Mouse (Mus musculus) c-Kit-positive CD71-positive TER-119-negative erythroid progenitor cells, embryonic 14.5 days (primary cell): ENCODE data around the gene Enkur.
"Not testable (repeated sequence)": the region's sequence is repeated elsewhere in the genome, so short reads cannot be mapped to it uniquely, and the experiment has no call there.

Experiments
- DNase-seq: peaks from one replicate; pipeline ENCODE4 v3.0.0-alpha.2; 2013; ENCODE audit warnings: low read depth

Enkur gene

DNA sequence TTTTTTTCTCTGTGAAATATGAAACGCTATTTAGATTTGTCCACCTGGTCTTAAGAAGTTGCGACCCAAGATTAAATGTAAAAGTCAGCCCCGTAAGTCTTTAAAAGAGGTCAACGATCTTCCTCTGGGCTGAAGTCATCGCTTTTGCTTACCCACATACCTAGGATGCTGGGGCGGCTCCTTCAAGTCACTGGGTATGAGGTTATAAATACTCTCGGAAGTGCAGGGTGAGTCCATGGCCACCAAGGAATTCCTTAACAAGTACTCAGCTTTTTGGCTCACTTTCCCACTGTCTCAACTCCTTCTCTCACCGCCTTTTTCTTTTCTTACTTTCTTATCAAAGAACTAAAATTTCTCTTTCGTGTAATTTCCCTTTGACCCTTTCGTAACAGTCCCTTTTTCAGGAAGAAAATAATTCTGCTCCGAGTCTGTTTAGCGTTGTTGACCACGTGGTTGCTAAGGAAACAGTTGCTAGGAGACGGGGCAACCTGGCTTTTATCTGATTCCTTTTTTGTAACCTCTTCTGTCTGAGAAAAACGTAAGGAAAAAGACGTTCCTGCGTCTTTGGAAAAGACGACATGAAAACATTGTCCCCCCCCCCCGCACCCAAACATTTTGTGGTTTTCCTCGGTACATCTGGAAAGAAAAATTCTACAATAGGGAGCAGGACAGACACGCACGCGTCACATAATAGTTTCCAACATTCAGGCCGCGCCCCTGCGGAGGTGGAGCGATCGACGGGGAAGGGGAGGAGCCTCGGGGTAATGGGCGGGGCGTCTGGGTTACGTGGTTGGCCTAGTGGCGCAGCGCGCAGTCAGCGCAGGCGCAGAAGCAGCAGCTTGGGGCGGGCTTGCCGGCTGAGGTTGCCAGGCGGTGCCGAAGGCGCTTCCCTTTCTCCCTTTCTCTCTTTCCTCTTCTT, at the start of gene Enkur, which contains the start of gene Thnsl1:
Gene Enkur (minus strand): TSS at position 454 of the 919 bp plus-strand sequence.
Gene Thnsl1 (plus strand): TSS at position 813 of the 919 bp plus-strand sequence.
- peak; percentile 94 for DNase-seq

DNA sequence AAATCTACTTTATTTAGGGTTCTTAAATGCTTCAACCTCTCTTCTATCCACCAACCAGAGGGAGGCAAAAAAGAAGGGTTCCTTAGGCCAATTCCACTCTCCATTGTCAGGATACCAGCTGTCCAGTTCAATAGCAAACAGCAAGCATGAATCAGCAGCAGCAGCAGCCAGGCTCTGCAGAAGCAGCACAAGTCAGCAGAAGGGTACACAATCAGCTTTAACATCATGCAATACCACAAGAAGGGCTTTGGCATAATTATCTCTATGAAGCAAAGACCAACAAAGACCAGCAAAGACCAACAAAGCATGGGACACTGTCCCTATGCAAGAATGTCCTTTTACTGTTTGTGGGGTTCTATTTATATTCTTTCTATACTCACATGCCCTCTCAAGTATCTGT, 49.1 kb upstream of the Enkur start:
- DNase-seq: no peak

DNA sequence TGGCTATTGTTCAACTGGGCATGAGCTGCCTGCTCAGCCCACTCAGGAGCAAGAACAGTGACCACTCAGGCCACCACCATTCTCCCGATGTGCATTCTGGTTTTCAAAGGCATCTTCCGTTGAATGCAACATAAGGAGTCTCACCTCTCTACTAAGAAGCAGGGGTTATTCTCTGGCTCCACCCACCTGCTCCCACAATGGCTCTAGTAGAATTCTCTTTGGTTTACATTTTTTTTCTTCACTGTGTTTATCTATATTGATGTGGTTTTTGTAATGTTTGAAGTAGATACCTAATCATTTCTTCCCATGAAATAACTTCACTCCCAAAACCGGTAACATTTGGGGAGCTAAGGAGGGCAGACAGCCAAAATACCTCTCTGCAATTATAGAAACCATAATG, 48.5 kb upstream of the Enkur start:
- no peak for DNase-seq

DNA sequence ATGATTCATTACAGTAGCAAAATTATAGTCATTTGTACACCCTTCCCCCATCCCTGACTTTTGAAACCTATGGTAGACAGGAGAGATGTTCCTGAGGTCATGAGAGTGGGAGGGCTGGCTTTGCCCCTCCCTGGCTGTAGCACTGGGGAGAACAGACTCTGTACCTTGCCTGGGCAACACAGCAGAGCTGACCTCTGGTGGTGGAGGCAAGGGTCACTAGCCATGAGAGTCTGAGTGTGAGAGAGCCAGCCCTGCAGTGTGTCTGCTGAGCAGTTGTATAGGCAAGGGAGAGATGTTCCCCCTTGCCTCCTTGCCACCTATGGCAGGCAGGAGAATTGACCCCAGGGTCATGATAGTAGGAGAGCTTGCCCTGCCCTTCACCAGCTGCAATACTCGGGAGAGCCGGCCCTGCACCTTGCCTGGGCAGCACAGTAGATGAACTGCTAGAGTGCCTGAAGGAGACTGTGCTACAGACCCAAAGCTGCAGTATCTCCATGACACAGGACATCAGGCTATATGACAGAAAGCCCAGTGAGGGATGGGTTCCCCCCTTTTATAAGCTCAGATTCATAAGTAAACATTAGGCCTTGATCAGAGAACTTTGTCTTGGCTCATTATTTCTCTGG, 40.4 kb upstream of the Enkur start:
- DNase-seq: no peak

DNA sequence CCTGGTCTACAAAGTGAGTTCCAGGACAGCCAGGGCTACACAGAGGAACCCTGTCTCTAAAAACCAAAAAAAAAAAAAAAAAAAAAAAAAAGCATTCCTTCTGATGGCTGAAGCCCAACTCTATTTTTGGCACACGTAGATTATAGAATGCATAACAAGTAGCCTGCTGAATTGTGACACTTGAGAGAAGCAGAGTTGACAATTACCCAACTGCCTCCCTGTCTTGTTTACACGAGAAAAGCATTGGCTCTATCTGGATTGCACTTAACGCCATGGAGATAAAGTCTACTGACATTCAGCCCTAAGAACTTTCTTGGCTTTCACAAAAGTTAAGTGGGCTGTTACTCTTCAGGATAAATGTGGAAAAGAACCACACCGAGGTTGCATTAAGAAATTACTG, 39.8 kb upstream of the Enkur start:
- no peak for DNase-seq

DNA sequence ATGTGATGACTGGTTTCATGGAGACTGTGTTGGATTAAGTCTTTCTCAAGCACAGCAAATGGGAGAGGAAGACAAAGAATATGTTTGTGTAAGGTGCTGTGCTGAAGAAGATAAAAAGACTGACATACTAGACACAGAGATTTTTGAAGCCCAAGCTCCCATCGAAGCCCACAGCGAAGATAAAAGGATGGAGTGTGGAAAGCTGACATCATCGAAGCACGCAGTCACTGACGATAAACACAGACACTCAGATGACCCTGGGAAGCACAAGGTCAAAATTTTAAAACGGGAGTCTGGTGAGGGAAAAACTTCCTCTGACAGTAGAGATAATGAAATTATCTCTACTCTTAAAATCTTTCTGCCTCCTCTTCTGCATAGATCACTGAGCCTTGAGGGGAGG, 38.9 kb upstream of the Enkur start:
- DNase-seq: not testable (repeated sequence)

DNA sequence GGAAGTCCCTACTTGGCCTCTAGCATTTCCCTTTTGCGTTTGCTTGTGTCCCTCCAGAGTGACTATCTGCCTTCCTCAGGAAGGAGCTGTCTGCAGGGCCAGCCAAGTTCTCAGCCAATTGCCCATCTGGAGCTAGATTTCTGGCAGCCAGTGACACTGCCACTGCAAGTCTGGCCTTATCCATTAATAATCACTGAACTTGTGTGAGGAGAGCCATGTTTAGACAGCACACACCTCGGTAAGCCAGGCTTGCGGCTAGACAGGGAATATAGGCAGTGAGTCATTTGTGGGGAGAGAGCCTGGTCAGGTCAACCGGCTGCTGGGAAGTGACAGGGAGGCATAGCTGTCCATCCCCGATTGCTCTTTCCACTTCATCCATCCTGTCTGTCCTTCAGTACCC, 31.7 kb upstream of the Enkur start:
- DNase-seq: no peak

DNA sequence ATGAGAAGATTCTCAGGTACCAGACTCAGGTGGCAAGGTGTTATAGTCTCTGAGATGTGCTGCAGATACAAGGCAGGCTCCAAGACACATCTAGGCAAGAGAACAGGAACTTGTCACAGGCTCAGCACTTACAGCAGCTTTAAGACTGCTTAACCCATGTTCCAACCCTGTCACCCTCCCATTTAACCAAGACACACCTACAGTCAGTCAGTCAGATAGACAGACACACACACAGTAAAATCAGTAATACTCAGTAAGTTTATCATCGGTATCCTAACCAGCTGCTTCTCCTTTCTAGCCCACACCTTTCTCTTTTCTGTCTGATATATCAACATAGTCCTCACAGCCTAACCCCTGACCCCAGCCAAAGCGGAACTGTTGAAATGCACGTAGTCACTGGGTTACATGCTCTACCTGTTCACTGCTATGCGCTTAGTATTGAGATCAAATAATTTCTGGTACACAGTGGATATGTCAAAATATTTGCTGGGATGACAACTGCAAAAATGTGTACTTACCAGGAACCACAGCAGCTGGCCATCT, 30.8 kb upstream of the Enkur start:
- no peak for DNase-seq

DNA sequence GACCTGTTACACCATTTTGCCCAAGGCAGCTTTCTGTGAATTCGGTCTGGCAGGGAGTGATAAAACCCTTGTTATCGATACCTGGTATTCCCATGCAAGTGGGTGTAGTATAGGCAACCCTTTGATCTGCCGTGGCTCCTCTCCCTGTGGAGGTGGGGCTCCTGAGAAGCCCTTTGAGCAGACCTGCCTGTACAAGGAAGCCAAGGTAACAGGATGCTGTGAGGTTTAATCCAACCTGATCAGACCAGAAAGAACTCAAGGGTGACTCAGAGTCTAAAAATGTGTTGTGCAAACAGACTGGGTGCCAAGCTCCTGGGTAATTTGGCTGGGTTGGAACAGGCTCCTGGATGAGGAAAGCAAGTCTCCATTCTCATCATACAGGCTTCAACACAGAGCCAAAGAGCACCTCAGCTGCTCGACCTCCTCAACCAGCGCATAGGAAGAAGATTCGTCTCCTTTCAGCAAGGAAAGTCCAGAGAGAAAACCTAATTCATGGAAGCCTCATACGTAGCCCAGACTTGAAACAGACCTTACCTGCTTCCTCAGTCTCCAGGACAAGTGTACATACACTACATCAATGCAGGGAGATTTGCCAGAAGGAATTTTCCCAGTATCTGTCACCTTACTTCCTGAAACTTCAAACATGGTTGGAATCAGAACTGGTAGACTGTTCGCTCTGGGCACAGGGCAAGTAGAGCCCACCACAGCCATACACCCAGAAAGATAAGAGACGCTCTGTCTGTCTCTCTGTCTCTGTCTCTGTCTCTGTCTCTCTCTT, 29.9 kb upstream of the Enkur start:
- DNase-seq: no peak

DNA sequence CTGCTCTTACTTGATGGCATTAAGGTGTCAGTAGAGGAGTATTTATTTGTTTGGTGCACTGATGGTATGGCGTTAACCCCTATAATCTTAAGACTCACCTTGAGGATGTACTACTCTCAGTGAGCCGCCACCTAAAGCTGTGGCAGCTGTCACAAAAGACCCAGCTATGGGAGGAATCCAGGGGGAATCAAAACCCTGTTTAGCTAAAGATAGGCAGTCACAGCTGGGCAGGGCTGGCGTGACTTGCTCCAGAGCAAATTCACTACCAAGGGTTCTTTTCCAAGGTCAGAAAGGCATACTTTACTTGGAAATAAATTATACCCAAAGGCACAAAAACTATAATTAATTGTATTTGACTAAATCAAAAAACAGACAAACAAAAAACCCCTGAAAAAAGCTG, 26.0 kb upstream of the Enkur start:
- DNase-seq: no peak

DNA sequence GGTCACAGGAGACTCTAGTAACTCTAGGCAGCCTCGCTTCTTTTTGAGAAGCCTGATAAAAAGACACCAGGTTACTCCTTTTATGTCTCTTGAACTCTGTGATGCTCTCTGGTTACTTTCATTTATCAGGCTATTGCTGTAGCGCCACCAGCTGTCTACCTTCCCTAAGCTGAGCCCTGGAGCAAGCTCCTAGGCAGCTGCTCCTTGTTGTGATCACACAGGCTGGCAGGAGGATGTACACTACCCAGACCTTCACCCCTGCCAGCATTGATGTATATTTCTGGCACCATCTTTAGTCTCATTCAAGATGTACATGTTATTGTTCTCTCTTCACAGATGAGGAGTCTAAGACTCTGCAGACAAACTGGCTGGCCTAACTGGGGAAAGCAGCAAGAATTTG, 25.1 kb upstream of the Enkur start:
- no peak for DNase-seq

DNA sequence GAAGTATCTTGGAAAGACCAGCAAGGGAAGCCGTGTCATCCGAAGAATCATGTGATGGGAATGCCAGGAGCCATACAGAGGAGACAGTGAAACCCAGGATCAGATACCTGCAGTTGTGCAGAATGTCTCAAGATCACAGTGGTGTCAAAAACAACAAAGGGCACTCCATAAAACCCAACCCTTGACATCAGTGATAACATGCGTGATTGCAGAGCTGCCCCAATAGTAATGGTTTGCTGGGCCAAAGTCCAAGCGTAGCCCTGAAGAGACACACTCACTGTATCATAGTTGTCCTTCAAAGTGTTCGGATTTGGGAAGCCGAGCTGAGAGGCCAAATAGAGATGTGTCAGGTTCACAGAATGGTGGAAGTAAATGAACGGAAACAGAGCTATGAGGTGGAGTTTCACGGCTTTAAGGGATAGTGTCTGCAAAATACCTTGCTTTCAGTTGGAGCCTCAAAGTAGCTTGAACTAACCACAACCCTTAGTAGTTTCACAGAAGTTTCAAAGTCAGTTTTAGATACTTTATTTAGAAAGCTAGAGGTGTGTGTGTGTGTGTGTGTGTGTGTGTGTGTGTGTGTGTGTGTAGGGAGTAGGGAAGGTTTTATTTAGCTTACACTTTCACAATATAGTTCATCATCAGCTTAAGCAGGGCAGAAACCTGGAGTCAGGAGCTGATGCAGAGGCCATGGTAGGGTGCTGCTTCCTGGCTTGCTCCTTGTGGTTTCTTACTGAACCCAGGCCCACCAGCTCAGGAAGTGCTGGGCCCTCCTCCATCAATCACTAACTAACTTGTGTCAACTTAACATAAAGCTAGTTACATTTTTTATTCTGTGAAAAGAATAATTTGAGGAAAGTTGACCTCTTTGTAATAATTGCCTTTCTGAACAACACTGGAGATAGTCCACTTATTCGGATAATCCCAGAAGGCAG, 17.6 kb upstream of the Enkur start:
- DNase-seq: no peak

DNA sequence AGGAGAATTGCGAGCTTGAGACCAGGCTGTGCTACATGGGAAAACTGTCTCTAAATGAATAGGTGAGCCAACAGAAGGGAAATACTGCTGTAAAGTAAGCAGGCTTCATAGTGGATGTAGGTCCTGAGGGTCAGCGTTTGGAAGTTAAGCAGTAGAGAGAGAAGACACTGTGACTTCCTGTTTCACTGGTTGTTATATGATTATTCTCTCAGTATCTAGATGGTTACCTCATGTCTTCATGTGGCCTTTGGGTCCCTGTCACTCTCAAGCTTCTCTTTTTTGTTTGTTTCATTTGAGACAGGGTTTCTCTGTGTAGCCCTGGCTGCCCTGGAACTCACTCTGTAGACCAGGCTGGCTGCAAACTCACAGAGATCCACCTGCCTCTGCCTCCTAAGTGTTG, 10.1 kb upstream of the Enkur start:
- no peak for DNase-seq

DNA sequence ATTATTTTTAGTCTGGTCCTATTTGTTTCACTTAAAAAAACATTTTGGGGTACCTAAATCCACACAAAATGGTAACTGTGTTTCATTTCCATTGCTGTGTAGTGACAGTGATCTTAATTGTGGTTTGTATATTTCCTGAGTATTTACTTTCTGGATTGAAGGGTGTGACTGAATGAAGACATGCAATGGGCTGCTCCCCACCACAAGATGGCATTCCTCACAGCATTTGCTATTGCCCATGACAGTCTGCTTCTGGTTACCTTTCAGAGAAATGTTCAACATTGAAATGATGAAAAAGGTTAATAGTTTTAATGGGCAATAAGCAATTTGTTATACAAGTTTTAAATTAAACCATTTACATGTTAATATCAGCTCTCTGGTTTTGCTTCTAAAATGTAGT, 9.2 kb upstream of the Enkur start:
- DNase-seq: no peak

DNA sequence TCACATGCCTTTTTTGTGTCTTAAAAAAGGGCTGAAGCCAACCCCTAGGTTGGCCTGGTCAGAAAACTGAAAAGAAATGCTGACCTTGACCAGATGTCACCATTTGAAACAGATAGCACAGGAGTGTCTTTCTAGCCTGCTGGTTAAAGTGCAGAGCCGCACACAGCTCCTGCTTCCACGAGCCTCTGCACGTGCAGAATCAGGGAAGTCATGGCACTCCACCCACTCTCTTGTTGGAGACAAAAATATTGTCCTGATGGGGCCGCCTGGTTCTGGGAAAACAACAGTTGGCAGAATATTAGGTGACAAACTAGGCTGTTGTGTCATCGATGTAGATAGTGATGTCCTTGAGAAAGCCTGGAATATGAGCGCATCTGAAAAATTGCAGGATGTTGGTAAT, 6.2 kb upstream of the Enkur start:
- DNase-seq: no peak

DNA sequence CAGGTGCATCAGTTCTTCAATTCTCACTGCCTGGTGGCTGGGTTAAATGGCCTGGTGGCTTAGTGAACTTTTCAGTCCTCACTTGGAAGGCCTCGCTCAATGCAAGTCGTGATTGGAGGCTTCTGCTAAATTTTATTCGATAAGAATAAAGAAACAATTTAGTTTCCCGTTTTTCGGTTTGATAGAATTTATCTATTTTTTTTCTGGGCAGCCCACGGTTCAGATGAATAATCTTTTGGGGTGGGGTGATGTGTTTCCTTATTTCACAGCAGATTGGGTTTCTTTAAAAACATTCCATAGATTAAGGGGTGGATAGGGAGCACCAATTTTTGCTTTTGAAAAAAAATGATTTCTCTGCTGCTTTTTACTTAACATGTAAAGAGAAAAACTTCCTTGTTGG, 1.1 kb upstream of the Enkur start:
- no peak for DNase-seq

DNA sequence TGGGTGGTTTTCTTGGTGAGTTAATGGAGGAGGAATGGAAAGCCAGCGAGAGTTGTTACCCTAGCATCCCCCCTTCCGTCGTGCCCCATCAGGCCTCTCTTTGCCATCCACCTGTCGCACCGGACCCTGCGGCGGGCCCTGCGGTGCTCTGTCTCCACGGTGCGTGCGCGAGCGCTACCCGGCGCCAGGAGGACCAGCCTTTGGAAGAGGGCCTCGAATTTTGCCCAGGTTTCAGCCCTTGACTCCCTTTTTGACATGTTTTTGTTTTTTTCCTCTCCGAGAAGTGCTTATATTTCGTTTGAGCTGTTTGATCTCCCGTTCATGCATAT, 630 bp upstream of the Enkur start:
- no peak for DNase-seq

DNA sequence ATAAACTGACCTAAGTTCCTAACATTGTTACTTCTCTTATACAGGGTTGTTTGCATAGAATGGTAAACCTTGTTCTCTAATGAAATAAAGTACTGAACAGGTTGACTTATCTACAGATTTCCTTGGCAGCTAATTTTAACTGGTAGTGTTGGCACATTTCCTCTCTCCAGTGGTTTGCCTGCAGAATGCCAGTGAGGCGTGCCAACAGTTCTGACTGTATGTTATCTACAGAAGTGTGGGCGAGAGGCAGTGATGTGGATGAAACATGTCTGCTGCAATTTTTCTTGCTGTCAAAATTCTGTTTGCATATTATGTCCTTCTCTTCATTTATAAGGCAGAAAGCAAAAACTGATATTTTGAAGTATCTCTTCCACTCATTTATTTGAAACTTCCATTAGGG, 2.4 kb downstream of the Enkur start:
- DNase-seq: no peak

DNA sequence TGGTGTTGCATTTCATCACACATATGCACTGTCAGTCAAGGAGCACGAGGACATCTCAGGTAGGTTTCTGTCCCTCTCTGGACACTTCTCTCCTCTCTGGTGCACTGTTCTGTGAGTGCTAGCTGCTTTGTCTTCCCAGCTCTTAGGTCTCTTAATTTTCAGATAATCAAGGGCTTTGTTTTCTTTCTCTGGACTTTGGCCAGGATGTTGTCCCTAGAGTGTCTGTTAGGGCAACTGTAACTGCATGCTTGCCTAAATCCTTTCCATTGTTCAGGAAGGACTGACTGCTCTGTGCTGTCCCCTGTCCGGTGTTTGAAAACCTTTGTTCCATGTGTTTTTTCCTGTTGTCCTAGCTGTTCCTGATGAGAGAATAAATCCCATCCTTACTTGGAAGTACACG, 6.1 kb downstream of the Enkur start:
- no peak for DNase-seq

DNA sequence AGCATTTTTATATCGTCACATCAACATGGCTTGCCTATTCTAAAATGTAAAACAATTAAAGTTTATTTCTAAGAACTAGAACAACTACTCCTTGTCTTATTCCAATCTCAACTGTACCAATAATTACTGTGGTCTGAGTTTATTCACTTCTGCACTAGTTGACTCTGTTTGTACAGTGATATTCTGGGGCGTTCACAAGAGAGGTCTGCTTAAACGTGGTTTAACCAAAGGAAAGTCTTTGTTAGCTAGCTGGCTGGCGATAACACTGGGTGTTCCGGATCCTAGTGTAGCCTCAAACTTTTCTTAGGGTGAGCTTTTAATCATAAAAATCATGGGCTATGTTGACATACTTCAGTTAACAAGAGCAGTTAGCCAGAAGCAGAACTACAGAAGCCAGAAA, 9.9 kb downstream of the Enkur start:
- no peak for DNase-seq

DNA sequence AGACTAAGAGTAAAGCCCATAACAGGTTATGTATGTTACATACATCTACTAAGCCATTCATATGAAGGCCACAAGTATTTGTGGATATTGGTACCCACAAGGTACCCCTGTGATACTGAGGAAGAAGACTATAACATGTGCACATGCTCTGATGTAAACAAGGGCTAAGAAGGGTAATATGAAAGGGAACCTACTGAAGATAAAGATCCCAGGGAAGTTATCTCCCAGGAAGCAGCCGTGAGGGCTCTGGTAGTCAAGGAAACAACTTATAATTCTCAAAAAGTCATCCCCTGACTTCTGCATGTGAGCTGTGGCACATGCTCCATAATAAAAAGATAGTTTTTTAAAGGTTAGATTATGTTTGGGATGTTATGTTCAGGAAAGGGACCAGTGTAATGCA, 13.9 kb downstream of the Enkur start:
- DNase-seq: no peak

DNA sequence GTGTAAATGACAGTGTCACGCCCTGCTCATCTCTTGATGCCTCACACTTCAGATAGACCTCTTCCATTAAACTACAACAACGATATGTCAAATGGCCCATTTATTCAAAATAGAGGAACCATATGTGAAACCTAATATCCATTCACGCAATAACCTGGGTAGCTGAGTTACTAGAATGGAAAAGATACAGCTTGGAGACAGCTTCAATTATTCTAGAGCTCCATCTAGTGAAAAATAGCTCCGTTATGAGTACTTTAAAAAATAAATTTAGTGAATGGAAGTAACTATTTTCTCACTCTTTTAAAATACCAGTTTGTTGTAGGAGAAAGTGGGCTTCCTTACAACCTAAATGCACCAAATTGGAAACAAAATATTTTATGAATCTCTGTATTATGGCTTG, 16.6 kb downstream of the Enkur start:
- no peak for DNase-seq
